Mouse (Mus musculus) testis, postnatal 10 days (tissue): Measurements from ENCODE around the gene Slc2a1.

Experiments
- DNase-seq: peaks from one replicate; pipeline ENCODE4 v3.0.0; 2021; ENCODE audit warnings: low spot score

The Slc2a1 gene

DNA sequence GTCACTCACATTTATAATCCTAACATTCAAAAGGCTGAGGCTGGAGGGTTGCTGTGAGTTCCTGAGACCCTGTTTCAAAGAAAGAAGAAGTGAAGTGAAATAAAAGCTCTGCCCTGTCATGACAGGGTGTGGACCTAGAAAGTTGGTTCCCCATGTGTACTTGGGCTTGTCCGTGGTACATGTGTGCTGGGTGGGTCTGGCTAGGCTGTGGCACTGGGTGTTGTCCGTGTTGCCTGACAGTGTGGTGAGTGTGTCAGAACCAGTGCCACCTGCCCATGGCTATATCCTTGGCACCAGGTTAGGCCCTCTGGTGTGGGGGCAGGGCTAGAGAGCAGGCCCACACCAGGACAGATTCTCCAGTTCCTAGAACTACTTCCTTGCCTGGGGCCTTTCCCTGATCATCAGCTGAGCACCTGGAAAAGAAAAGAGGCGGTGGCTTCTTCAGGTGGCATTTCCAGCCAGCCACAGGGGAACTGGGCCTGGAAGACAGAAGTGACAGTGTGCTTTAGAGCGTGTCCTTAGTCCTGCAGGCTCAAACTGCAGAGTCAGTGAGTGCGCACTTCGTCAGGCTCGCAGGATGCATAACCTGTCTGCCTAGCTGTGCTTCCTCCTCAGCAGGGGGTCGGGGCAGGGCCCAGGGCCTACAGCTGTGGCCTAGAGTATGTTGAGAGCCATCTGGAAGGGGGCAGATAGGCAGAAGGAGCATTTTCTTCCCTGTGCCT is 22.8 kb downstream of the Slc2a1 start:
- DNase-seq = no peak

DNA sequence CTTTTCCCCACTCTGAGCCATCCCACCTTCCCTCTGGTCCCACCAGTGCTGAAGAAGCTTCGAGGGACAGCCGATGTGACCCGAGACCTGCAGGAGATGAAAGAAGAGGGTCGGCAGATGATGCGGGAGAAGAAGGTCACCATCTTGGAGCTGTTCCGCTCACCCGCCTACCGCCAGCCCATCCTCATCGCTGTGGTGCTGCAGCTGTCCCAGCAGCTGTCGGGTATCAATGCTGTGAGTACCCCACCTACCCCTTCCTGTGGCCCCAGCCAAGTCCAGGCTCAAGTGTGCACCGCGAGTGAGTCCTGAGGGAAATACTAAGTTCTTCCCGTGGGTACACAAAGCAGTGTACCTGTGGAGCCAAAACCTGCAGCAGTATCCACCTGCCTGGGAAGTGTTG is 24.8 kb downstream of the Slc2a1 start:
- DNase-seq = no peak

DNA sequence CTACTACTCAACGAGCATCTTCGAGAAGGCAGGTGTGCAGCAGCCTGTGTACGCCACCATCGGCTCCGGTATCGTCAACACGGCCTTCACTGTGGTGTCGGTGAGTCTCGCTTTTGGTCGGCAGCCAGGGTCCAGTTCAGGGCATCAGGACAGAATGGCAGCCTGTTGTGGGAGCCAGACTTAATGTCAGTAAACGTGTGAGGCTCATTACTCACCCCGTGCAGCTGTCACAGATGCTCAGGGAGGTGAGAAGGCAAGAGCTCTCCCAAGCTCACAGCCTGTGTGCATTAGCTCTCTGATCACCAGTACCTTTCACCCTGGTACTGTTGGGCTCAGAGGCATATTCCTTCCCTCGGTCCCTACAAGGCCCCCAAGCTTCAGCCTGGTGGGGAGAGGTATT is 25.3 kb downstream of the Slc2a1 start:
- no peak for DNase-seq

DNA sequence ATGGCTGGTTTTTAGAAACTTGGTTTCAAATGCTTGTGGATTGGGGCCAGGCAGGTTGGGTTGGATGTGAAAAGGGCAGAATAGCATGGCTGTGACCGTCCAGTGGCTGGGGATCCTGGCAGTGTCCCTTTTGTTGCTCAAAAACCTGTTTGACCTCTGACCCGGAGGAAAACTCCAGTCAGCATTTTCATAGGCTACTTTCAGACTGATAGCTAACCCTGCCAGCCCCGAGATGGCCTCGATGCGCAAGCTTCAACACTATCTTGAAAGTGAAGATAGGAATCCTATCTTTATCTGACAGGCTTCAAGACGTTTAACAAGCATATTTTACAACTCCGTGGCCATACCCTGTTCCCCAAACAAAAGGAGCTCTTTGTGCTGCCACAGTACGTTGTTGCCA is 28.8 kb downstream of the Slc2a1 start:
- DNase-seq = no peak

DNA sequence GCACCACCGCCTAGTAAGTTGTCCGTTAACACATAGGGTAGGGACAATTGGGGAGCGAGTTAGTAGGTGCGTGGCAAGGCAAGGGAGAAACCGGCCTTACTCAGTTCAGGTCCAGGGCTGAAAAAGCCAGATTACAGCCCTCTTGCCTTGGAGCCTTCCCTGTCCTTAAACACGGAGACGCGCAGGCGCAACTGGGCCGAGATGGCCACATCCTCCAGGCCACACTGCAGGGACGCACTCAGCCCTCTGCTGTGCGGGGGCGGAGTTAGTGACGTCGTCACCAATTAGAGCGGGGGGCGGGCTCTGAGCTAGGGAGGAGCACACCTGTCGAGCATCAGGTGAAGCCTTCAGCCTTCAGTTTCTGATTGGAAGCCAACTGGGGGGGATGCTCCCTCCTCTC is 29.7 kb downstream of the Slc2a1 start:
- peak; percentile 82 for DNase-seq

DNA sequence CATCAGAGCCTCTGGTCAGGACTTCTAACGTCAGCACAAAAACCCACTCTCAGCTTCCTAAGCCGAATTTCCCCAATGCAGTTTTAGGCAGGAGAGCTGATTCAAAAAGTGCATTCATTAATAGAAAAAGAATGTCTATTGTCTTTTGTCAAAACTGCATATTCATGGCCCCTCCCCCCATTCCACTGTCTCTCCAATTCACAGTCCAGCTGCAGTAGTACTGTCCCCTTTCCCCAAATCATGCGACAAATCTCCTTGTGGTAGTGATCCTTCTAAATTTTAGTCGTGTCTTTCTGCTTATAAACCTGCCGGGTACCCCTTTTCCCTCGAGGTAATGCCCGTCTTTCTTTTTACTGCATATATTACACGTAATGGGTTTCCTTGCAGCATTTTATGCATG is 30.3 kb downstream of the Slc2a1 start:
- no peak for DNase-seq

DNA sequence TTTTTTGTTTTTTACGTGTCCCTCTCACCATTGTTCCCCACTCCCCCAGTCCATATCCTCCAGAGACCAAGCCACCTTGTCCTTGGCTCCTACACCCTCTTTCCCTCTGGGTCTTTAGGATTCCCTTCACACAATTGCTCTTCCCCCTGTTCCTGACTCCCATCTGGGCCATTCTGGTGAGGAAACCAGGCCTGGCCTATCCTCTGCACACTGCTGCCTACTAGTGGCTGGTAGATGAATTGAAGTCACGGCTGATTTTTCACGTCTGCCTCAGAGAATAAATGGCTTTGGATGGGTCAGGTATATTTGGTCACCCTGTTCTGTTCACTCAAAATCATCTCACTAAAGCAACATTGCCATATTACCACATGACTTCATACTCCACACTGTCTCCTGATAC is 31.6 kb downstream of the Slc2a1 start:
- no peak for DNase-seq

DNA sequence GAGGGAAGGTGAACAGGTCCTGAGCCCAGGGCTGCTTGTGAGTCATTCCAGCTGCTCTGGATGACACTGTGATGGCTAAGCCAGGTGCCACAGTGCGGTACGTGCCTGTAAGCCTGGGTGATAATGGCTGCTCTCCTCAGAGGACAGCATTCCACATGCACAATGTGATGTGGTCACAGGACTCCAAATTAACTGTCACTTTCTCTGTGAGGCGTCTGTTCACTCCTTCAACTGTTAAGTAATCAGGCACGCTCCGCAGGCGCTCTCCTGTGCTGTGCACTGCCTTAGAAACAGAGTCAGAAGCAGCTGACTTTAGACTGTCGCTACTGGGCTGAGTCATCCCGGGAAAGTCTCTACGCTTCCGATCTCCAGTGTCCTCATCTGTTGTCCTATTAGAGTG is 32.7 kb downstream of the Slc2a1 start:
- DNase-seq = no peak

DNA sequence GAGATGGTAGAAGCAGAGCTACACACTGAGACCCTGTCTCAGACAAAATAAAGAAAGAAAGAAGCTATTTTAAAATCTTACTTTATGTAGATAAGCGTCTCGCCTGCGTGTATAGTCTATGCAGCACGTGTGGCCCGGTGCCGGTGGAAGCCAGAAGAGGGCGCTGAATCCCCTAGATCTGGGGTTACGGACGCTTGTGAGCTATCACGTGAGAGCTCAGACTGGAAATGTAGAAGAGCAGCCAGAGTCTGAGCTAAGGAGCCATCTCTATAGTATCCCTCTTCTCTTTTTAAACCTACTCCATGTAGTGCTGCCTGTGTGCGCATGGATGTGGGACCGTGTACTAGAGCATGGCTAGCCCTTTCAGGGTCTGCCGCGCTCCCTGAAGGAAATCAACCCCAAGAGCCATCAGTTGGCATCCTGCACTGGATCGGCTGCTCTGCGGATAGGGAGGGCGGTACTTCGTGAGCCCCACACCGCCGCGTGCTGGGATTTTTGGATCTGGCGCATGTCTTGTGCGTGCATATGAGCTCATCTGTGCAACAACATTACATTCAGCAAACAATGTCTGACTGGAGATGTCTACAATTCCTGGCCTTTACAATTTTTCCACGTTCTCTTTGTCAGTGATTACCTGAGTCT is 33.8 kb downstream of the Slc2a1 start:
- DNase-seq = peak; percentile 84

DNA sequence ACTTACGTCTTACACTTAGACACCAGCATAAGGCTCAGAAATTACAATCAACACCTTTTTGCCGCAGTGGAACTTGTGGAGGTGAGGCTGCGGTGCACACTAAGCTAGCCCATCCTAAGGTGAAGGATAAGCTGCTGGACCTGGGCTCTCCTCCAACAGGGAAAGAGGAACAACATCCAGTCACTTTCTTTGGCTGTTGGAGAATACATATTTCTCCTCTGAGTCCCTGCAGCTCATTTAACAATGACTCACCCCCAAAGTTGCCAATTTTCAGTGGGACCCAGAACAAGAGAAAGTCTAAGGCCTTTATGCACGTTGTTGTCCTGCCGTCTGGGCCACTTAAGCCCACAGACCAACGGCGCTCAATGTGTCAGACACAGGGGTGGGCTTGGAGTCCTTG is 38.3 kb downstream of the Slc2a1 start:
- no peak for DNase-seq

DNA sequence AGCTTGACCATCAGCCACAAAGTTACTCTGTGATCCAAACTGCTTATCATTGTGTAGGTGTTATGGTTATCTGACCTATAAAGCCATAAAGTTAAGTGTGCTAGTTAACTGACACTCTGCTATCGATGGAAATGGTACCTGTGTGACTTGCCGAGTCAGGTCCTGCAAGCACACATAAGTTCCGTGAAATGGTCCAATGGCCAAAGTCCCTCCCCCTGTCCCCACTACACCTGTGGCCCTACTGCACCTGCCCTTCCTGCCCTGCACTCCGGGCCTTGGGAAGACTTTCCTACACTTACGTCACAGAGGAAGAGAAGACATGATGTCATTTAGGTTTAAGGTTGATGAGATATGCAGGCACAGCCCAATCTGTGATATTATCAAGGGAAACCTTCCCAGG is 38.8 kb downstream of the Slc2a1 start:
- DNase-seq = no peak

DNA sequence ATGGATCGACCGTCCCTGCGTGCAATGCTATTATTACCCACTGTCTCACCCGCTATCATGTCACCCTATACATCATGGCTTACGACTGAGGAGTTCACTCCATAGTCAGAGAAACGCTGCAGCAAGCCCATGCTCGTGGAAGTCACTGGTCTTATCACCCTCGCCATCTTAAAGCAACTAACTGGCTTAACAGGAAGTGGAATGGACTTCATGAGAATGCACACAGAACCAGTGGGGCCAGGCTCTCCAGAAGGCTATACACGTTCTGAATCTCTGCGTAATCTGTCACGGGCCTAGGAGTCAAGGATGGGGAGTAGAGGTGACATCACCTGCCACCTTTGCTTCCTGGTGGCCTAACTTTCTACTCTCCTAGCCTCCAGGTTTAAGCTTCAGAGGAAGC is 40.2 kb downstream of the Slc2a1 start:
- no peak for DNase-seq

DNA sequence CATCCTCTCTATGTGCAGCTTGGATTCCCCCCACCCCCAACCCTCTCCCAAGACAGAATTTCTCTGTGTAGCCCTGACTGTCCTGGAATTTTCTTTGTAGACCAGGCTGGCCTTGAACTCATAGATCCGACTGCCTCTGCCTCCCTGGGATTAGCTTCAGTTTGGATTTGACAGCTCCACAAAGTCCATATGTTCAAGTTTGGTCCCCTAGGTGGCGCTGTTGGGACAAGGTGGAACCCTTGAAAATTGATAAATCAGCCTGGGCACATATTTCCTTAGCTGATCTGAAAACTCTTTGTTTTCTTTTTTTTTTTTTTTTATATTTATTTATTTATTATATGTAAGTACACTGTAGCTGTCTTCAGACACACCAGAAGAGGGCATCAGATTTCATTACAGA is 48.7 kb downstream of the Slc2a1 start:
- DNase-seq = peak; percentile 87

DNA sequence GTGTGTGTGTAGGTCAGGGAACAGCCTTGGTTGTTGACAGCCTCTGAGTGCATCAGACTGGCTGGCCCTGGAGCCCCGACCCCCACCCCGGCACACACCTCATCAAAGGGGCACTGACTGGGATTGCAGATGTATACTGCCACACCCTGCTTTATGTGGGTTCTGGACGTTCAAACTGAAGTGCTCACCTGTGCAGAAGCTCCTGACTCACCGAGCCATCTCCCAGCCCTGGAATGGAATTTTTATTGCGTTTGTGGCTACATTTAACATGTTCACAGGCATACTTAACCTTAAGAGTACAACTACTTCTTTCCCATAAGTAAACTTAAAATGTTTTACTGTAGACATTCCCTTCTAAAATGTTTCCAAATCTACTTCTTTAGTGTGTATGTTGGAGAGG is 49.4 kb downstream of the Slc2a1 start:
- DNase-seq = no peak

DNA sequence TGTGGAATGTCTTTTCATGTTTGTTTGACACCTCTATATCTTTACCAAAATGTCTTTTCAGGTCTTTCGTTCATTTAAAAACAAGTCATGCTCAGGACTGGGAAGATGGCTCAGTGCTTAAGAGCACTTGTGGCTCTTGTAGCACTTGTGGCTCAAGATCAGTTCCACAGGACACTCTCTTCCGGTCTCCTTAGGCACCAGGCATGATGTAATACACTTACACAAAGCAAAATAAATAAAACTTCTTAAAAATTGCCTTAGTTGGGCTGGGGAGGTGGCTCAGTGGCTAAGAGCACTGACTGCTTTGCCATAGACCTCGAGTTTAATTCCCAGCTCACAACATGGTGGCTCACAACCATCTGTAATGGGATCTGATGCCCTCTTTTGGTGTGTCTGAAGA is 52.8 kb downstream of the Slc2a1 start:
- no peak for DNase-seq

DNA sequence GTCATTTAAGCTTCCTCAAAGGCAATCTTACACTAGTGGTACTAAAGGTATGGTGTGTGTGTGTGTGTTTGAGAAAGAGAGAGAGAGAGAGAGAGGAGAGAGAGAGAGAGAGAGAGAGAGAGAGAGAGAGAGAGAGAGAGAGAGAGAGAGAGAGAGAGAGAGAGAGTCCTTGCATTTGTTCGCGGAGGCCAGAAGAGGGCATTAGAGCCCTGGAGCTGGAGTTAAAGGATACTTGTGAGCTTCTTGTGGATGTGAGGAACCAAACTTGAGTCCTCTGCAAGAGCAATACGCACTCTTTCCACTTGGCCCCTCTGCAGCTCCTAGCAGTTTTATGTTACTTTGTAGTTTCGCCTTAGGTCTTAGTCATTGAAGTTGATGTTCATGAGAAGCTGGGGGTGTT is 54.5 kb downstream of the Slc2a1 start:
- DNase-seq = no peak

DNA sequence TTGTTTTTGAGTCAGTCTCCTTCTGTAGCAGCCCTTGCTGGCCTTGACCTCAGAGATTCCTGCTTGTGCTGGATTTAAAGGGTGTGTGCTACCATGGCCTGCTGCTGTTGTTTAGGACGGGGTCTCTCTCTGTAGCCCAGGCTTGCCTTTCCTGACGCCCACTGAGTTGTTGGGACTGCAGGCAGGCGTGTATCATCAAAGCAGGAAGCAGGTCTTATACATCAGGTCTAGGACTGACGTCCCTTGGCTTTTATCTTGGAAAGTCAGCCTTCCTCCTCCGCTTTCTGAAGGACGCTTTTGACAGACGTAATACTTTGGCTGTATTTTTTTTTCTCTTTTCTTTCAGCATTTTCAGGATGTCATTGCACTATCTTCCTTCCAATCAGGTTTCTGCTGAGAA is 57.4 kb downstream of the Slc2a1 start:
- no peak for DNase-seq

DNA sequence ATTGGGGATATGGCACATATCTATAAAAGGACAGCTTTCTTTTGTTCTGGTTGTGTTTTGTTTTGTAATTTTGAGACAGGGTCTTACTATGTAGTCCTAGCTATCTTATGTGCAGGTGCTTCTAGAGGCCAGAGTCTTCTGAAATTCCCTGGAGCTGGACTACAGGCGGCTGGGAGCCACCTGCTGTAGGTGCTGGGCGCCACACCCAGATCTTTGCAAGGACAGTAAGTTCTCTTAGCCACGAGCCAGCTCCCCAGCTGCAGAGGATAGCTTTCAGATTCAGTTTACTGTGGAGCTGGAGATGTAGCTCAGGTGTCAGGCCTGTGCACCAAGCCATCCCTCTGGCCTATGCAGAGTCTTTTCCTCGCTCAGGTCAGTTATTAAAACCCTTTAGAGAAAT is 58.6 kb downstream of the Slc2a1 start:
- no peak for DNase-seq

DNA sequence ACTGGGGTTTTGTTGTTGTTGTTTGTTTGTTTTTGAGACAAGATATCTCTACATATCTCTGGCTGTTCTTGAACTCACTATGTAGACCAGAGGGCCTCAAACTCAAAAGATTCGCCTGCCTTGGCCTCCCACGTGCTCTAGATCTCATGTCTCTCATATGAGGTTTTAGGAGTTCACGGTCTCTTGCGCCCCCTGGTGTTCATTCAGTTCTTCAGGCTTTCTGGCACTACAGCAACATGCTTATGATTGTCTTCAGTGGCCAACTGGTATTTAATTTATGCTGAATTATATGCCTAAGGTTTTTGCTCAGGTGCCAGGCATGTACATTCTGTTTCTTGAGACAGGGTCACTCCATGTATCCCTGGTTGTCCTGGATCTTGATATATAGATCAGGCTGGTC is 59.2 kb downstream of the Slc2a1 start:
- peak; percentile 88 for DNase-seq

DNA sequence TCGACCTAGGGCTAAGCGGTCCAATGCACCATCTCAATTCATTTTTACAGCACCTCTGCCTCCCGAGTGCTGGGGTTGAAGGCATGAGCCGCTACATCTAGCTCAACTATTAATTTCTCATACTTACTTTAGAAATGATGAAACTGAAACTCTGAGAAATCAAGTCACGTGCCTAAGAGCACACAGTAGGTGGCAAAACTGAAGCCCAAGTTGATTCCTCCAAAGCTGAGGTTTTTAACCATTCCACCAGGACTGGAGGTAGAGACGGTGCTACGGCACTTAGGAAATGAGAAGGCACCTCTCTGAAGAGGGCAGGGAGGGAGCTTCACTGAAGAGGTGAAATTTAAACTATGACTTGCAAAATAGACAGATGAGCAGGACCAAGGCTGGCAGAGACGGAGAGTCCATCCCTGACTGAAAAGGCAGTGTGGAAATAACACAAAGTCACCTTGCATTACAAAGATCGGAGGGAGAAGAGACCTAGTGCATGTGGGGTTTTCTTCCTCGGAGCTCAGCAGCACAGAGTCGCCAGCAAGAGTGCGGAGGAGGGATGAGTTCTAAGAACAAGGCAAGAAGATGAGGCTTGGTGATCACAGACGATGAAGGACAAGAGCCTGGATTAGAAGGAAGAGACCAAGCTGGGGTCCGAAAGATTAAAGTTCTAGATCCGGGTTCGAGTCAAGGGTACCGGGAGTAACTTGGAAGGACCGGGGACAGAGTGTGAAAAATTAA is 64.6 kb downstream of the Slc2a1 start:
- no peak for DNase-seq

DNA sequence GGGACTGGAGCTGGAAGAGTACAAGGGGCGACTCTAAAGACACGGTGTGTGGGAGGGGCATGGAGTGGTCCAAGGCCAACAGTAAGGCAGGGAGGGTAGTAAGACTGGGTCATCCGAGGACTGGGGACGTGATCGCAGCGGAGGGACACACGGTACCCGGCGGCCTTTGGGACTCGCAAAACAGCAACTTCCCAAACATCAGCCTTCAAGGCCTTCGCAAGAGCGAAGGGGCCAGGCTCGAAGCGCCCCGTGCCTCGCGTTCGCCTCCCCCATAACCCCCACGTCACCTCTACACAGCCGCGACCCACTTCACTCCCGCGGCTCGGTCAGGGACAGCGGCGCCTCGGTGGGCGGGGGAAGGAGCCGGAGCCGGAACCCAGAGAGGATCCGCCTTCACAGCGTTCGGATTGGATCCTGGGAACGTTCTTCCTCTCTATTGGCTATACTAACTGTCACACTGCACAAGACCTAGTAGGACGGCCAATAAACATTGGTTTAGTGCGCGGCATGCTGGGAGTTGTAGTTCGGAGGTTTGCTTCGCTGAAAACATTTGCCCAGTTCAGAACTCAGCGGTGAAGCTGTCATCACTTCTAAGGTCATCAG is 65.4 kb downstream of the Slc2a1 start, which contains the start of gene Zfp691:
Zfp691 (minus strand) TSS at position 345 of the 603 bp plus-strand sequence.
- DNase-seq = peak; percentile 91

DNA sequence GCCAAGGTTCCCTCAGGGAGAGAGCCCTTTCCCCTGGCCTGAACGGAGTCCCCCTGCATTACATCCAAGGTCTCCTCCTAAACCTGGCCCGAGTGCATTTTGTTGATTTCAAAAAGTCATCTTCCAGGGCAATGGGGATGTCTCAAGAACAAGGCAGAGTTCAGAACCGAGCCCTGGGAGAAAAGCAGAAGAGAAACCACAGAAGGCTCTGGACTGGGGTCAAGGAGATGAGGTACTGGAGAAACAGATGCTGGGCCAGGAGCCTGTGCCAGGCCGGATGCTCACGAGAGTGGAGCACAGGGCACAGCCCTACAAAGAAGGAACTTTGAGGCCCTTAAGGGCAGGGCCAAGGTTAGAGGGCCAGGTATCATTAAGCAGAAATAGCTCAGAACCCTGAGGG is 69.2 kb downstream of the Slc2a1 start:
- no peak for DNase-seq

DNA sequence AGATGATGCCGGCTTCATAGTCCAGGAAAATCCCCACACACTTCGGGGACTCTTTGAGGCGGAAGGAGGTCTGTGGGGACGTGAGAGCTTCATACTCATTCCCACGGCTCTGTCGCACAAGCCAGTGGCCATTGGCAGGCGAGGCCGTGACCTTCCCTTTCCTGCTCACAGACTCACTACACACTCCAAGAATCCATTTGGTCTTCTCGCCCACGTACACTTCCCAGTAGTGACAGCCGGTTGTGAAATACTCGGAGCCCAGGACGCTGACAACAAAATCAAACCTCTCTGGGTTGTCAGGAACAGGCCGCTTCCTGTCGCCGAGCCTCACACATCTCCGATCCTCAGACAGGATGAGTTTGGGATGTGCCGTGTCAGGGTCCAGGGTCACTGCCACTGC is 69.8 kb downstream of the Slc2a1 start:
- DNase-seq = no peak
